Mouse (Mus musculus) E14TG2a.4 (cell line): Measurements from ENCODE around the gene Ss18l1.

Experiments
- CTCF ChIP-seq: conservative IDR thresholded peaks from 2 replicates; pipeline ENCODE4 v1.5.1; 2014; ENCODE audit warnings: low read length
- NANOG ChIP-seq: IDR thresholded peaks from 2 replicates; pipeline ENCODE4 v1.6.1; 2014; ENCODE audit warnings: borderline replicate concordance, low read length, mixed read lengths

DNA sequence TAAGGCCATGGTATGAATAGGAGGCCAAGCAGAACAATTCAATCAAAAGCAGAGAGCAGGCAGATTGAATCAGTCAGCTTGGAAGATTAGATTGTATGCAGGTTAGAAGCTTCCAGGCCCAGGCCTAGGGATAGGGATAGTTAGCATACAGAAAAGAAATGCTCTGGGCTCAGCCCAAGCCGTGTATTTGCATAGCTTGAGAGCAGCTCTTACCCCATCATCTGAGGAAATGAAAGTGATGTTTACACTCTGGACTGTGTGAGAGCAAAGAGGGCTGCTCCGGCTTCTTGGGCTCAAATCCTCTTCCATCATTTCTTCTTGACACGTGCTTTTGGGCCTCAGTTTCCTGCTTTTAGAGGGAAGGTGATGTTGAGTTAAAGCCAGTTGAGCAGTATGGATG, 5.3 kb downstream of the Ss18l1 start:
- TF ChIP-seq CTCF (no peak), NANOG (no peak)
